In genomic region chr16:23279879-23280741, GRCm38 (mm10) we compare ENCODE assay signal across 12 mouse cellular contexts. TPM values are rescaled to one million over a fixed set of nuclear protein-coding genes. Genes with fewer than 3 reads are reported as not detected.
DNase-seq lines count a peak whose midpoint lies in the region; ATAC-seq and TF ChIP-seq lines count a peak whose summit lies in the region.
"Had no signal": no experiment of that assay in that cellular context is flagged by ENCODE, and none has a peak within 500 bp of the region (broad histone marks: within the 10 kb centered on the region; RNA-seq: fewer than 3 reads in every experiment).

No protein-coding gene starts in this region.

- no peaks in the 10 kb centered on the region for H3K27me3 ChIP-seq in small intestine, adult 2 months (ENCODE audit: control insufficient read depth, insufficient read depth, low read length)
- H3K27me3 ChIP-seq: hindbrain, embryonic 13.5 days; limb, embryonic 12.5 days had no signal

- no peak overlapping the region for H3K4me3 ChIP-seq in small intestine, adult 2 months (ENCODE audit: low read depth, low read length)
- H3K4me3 ChIP-seq: forebrain, embryonic 10.5 days; hindbrain, embryonic 13.5 days; limb, embryonic 12.5 days had no signal

- WGBS in small intestine, adult 2 months = 46% methylated on average over 9 of the region's 9 CpGs

- peak; percentile 29 for DNase-seq in heart, adult 8-10 months (ENCODE audit: low spot score)
- no peak for DNase-seq in heart, postnatal 14 days
- peak; percentile 80 for DNase-seq in CD4-positive, CD25-positive, alpha-beta regulatory T cell, adult 2 months (ENCODE audit: low read depth, low spot score)
- no peak for DNase-seq in right cerebral cortex, postnatal 4 days
- DNase-seq in ovary, postnatal 14 days (ENCODE audit: low spot score) = no peak
- DNase-seq in cerebellum, postnatal 4 days (ENCODE audit: low spot score in 2 of 2) = no peak
- DNase-seq: adrenal gland, postnatal 36 days had no signal

- no peak for TF ChIP-seq POLR2A in small intestine, adult 2 months (IDR thresholded peaks at IDR 0.05; ENCODE audit: low read depth, low read length)

- peak; percentile 70 for ATAC-seq in inflammation-experienced regulatory T-cells, adult 6 months

- intact Hi-C loops in heart, postnatal 14 days (cut with DNase I) = no loop called here

- H3K4me1 ChIP-seq in small intestine, adult 2 months (ENCODE audit: control insufficient read depth, insufficient read depth, insufficient read length, low read length) = no peaks in the 10 kb centered on the region

- H3K27ac ChIP-seq in small intestine, adult 2 months (ENCODE audit: insufficient read depth, low read depth, low read length) = peak overlapping the region; percentile 29
- H3K27ac ChIP-seq: forebrain, embryonic 10.5 days; hindbrain, embryonic 13.5 days; limb, embryonic 12.5 days had no signal

- TF ChIP-seq CTCF in small intestine, adult 2 months (IDR thresholded peaks at IDR 0.05; ENCODE audit: extremely low read depth, insufficient read length, insufficient replicate concordance, low read depth, low read length) = no peak

- H3K36me3 ChIP-seq in small intestine, adult 2 months (ENCODE audit: control insufficient read depth, insufficient read depth, low read length) = no peaks in the 10 kb centered on the region
- H3K36me3 ChIP-seq: hindbrain, embryonic 13.5 days; limb, embryonic 12.5 days had no signal

RNA-seq across cellular contexts. Expression of gene St6gal1, which starts 55.6 kb away (rescaled TPM):
- 1 to 10 TPM; 7.6 to 9.9 (median 8.8) TPM for total RNA-seq in heart, adult 8-10 months (2022)
- total RNA-seq in heart, postnatal 14 days (2021) = 10 to 100 TPM; 12.4 to 13.3 TPM
- 10 to 100 TPM; 24.7 to 67.7 (median 66.3) TPM for polyA plus RNA-seq in inflammation-experienced regulatory T-cells, adult 6 months (2017; shearing (Covaris generic))
- 2.9 and 6.4 TPM in 2 replicates for polyA plus RNA-seq in small intestine, adult 2 months (2012; rRNA removed)

Comparison
In these comparisons a context has a peak if more than half of its experiments do, and no peak if none do; other contexts are left out.
1. DNase-seq: peak in heart, adult 8-10 months (single experiment) and CD4-positive, CD25-positive, alpha-beta regulatory T cell, adult 2 months (single experiment); none in heart, postnatal 14 days (0 of 2), right cerebral cortex, postnatal 4 days (single experiment), ovary, postnatal 14 days (single experiment) and cerebellum, postnatal 4 days (0 of 2).